Mouse (Mus musculus): ENCODE results near the gene U2af2. TPM values are rescaled to one million over a fixed set of nuclear protein-coding genes. Genes with fewer than 3 reads are reported as not detected.

The U2af2 gene
- polyA plus RNA-seq, 1 experiment: 404 TPM

DNA sequence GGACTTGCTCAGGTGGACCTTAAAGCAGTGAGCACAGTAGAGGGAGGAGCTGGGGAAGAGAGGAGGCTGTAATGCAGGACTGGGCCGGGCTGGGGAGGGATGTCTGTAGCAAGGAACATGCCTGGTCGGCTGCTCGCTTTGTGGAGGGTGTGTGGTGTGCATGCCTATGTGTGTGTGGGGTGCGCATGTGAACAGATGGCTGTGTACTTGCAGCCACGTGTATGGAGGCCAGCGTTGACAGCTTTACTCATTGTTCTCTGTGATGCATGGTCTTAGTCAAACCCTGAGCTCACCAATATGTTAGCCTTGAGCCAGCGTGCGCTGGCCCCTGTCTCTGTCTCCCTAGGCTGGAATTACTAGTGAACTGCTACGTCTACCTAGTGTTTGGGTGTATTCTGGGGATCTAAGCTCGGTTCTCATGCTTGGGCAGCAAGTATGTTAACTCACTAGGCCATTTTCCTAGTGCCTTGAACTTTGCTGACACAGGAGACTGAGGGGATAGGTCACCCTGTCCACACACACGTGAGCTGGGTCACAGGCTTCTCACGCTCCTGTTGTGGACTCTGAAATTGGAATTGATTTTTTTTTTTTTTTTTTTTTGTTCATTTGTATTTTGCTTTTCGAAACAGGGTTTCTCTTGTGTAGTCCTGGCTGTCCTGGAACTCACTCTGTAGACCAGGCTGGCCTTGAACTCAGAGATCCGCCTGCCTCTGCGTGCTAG lies 29.2 kb downstream of the U2af2 start:
- DNase-seq (ENCODE audit: low read depth): no peak
- no peak for TF ChIP-seq CTCF (IDR thresholded peaks at IDR 0.05; ENCODE audit: borderline replicate concordance, extremely low read depth, insufficient read depth, insufficient read length)
- no peak for TF ChIP-seq POLR2A (IDR thresholded peaks at IDR 0.05; ENCODE audit: borderline replicate concordance, extremely low read depth, insufficient read depth, insufficient read length, poor library complexity, severe bottlenecking)

DNA sequence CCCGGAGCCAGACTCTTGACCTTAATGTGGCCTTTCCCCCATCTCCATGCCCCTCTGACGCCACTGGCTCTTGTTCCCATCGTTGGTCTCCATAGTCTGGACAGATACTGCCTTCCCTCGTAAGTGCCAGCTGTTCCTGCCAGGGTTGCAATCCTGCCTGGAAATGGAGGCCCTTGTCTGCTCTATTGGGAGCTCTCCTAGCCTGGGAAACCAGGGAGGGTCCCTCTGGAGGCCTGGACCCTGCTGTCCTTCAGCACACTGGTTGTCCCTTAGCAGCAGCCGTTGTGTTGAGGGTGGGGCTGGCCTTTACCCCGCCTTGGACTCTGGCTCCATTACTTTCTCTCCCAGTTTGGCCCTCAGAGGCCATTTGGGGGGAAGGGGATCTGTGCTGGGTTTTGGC lies 30.4 kb downstream of the U2af2 start:
- TF ChIP-seq CTCF (IDR thresholded peaks at IDR 0.05; ENCODE audit: borderline replicate concordance, extremely low read depth, insufficient read depth, insufficient read length) (no peak), POLR2A (IDR thresholded peaks at IDR 0.05; ENCODE audit: borderline replicate concordance, extremely low read depth, insufficient read depth, insufficient read length, poor library complexity, severe bottlenecking) (no peak)
- no peak for DNase-seq (ENCODE audit: low read depth)

DNA sequence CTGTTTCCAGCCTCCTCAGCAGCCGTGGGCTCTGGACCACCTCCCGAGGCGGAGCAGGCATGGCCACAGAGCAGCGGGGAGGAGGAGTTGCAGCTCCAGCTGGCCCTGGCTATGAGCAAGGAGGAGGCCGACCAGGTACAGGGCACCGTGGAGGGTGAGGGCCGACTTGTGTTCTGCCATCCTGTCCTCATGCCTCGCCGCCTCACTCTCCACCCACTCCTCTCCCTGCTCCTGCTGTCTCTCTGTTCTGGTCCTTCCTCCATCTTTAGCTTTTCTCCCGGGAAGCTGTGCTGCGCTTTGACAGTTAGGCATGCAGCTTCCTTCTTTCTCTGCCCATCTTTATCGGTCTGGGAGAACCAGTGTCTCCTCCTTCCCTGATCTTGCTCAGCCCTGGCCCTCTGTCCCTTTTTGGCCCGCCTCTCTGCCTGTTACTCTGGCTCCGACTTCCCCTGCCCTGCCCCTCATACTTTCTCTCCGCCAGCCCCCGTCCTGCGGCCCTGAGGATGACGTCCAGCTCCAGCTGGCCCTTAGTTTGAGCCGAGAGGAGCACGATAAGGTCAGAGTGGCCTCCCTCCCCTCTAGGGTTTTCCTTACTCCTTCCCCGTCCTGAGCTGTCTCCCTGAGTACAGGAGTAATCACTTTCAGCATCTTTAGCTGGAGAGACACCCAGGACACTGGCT lies 31.0 kb downstream of the U2af2 start:
- TF ChIP-seq CTCF (IDR thresholded peaks at IDR 0.05; ENCODE audit: borderline replicate concordance, extremely low read depth, insufficient read depth, insufficient read length) (no peak), POLR2A (IDR thresholded peaks at IDR 0.05; ENCODE audit: borderline replicate concordance, extremely low read depth, insufficient read depth, insufficient read length, poor library complexity, severe bottlenecking) (no peak)
- DNase-seq (ENCODE audit: low read depth): no peak

DNA sequence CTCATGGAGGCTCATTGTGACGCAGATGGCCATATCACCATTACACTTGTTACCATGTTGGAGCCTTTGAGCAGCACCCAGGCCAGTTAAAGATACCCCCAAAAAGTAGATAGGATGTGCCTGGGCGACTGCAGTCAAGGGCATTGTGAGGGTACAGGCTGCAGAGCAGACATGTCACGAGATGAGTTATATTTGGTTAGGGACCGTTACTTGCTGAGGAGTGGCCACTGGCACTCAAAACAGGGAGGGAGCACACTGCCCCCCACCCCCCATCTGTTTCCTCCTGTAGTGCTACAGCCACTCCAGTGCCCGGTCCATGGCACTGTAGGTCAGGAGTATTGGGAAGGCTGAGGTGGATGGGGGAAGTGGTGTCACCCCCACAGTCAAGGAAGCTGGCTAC lies 36.8 kb downstream of the U2af2 start:
- no peak for TF ChIP-seq POLR2A (IDR thresholded peaks at IDR 0.05; ENCODE audit: borderline replicate concordance, extremely low read depth, insufficient read depth, insufficient read length, poor library complexity, severe bottlenecking)
- no peak for TF ChIP-seq CTCF (IDR thresholded peaks at IDR 0.05; ENCODE audit: borderline replicate concordance, extremely low read depth, insufficient read depth, insufficient read length)

DNA sequence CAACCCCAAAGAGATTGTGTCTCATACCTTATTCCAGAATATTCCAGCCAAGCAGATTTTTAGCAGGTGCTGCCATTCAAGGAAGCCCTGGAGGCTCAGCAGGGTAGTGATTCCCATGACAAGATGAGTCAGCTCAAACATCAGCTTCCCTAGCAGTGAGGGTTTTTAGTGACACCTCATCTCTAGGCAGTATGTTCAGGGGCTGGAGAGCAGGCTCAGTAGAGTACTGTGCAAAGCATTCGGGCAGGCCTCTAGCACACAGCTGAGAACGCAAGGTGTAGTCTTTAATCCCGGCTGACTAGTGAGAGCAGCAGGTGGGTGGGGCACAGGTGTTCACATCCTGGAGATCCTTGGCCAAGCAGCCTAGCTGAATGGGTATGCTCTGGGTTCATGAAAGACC lies 37.9 kb downstream of the U2af2 start:
- TF ChIP-seq CTCF (IDR thresholded peaks at IDR 0.05; ENCODE audit: borderline replicate concordance, extremely low read depth, insufficient read depth, insufficient read length) (no peak), POLR2A (IDR thresholded peaks at IDR 0.05; ENCODE audit: borderline replicate concordance, extremely low read depth, insufficient read depth, insufficient read length, poor library complexity, severe bottlenecking) (no peak)
- no peak for DNase-seq (ENCODE audit: low read depth)

More for the DNA sequence above, 36.8 kb downstream of the U2af2 start:
- DNase-seq (ENCODE audit: low read depth): no peak

DNA sequence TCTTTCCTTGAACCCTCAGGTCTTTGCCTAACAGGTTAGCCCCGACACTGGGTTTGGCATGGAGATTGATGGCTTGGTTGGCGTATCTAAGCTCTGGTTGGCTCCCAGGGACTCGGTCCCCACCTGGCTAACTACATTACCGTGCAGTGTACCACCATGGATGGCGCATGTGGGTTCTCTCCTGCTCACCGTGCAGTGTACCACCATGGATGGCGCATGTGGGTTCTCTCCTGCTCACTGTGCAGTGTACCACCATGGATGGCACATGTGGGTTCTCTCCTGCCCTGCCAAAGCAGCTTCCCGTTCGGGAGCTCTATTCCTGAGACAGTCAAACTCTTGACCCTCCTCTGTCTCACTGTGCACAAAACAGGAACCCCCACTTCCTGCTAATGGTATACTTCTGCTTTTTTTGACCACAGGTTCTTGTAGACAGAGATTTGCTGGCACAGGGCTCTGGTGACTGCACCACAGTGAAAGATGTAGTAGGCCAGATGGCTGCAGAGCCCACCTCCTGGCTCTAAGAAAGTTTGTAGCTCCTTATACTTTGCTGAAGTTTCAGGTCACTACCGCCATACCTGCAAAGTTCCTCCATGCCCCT lies 39.2 kb downstream of the U2af2 start:
- TF ChIP-seq POLR2A (IDR thresholded peaks at IDR 0.05; ENCODE audit: borderline replicate concordance, extremely low read depth, insufficient read depth, insufficient read length, poor library complexity, severe bottlenecking): no peak
- DNase-seq (ENCODE audit: low read depth): no peak

DNA sequence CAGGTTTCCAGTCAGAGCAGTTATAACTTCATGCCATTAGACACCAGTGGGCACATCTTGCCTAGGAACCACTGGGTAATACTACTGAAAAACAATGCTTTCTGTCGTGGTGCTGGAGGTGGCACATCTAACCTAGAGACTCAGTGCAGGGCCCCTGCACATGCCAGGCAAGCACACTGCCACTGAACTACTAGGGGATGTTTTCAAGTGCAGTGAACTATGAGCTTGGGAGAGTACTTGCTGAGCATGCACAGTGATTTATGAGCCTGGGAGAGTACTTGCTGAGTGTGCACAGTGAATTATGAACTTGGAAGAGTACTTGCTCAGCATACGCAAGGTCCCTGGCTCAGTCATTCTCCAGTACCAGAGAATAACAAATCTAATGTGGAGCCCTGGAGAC lies 40.6 kb downstream of the U2af2 start:
- TF ChIP-seq POLR2A (IDR thresholded peaks at IDR 0.05; ENCODE audit: borderline replicate concordance, extremely low read depth, insufficient read depth, insufficient read length, poor library complexity, severe bottlenecking) (no peak), CTCF (IDR thresholded peaks at IDR 0.05; ENCODE audit: borderline replicate concordance, extremely low read depth, insufficient read depth, insufficient read length) (no peak)
- no peak for DNase-seq (ENCODE audit: low read depth)

DNA sequence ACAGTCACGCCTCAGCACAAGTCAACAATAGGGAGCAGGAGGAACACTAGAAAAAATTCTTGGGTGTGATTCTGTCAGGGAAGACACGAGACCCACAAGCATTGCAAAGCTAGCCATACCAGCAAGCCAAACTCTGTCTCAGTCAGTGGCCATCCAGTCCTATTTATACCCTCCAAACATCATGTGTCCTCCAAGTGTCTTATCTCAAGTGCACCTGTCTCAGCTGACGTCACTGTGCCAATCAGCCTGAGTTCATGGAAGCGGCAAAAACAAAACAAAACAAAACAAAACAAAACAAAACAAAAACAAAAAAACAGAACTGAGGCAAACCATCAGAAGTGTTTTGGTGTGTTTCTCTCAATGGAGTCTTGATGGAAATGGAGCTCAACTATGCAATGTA lies 46.3 kb downstream of the U2af2 start:
- no peak for TF ChIP-seq POLR2A (IDR thresholded peaks at IDR 0.05; ENCODE audit: borderline replicate concordance, extremely low read depth, insufficient read depth, insufficient read length, poor library complexity, severe bottlenecking)
- no peak for TF ChIP-seq CTCF (IDR thresholded peaks at IDR 0.05; ENCODE audit: borderline replicate concordance, extremely low read depth, insufficient read depth, insufficient read length)
- no peak for DNase-seq (ENCODE audit: low read depth)

DNA sequence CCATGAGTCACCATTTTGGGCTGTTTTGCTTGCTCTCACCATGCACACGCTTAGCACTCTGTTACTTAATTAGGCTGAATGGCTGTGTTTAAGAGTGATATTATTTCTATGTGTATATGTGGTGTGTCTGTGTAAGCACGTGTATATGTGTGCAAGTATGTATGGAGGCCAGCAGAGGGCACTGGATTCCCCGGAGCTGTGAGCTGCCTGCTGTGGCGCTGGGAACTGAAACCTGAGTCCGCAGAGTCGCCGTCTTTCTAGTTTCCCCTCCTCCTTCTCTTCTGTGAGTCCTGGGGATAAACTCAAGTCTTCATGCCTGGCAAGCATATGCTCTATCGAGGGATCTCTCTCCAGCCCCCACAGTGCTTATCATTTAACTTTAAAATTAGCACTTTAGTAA lies 47.4 kb downstream of the U2af2 start:
- DNase-seq (ENCODE audit: low read depth): no peak
- no peak for TF ChIP-seq POLR2A (IDR thresholded peaks at IDR 0.05; ENCODE audit: borderline replicate concordance, extremely low read depth, insufficient read depth, insufficient read length, poor library complexity, severe bottlenecking)
- TF ChIP-seq CTCF (IDR thresholded peaks at IDR 0.05; ENCODE audit: borderline replicate concordance, extremely low read depth, insufficient read depth, insufficient read length): no peak

DNA sequence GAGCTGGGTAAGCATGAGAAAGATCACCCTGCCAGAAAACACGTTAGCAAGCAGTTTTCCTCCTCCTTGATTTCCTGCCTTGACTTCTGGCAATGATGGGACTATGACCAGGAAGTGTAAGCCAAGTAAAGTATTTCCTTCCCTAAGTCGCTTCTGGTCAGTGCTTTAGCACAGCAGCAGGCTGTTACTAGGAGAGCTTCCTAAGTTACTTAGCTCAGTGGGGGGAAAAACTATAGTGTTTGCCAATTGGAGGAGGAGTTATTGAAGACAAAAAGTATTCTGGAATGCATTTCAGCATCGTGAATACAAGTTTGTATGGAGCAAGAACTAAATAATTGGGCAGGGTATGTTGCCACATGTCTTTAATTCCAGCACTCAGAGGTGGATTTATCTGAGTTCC lies 50.8 kb downstream of the U2af2 start:
- TF ChIP-seq CTCF (IDR thresholded peaks at IDR 0.05; ENCODE audit: borderline replicate concordance, extremely low read depth, insufficient read depth, insufficient read length): no peak
- no peak for TF ChIP-seq POLR2A (IDR thresholded peaks at IDR 0.05; ENCODE audit: borderline replicate concordance, extremely low read depth, insufficient read depth, insufficient read length, poor library complexity, severe bottlenecking)
- DNase-seq (ENCODE audit: low read depth): no peak

DNA sequence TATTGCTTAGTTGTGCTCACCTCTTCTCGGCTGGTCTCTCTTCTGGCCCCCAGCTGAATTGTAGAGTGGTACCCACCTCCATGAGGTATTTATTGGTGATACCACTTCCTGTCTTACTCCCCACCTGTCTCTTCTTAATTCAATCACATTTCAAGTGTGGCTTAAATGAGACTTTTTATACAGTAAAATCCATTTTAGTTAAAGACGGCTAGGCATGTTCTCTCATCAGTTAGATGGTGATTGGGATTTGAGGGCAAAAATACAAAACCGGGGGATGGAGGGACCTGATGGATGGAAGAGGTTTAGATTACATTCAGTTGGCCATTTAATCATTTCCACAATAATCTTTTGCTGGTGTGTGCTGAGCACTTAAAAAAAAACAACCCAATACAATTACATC lies 54.9 kb downstream of the U2af2 start, which contains the start of gene Rfpl4:
Gene Rfpl4 (minus strand): TSS at position 101 of the 400 bp plus-strand sequence.
- TF ChIP-seq CTCF (IDR thresholded peaks at IDR 0.05; ENCODE audit: borderline replicate concordance, extremely low read depth, insufficient read depth, insufficient read length) (no peak), POLR2A (IDR thresholded peaks at IDR 0.05; ENCODE audit: borderline replicate concordance, extremely low read depth, insufficient read depth, insufficient read length, poor library complexity, severe bottlenecking) (no peak)
- no peak for DNase-seq (ENCODE audit: low read depth)

Data from brain, embryonic 14.5 days (tissue).